Mouse (Mus musculus) fibroblast of lung, adult 2 months (primary cell): ENCODE data around the gene Anapc4.

Experiments used
- DNase-seq: peaks from one replicate; pipeline ENCODE4 v3.0.0-alpha.2; 2011; ENCODE audit warnings: low read depth

Gene Anapc4

GRCm38 (mm10) chr5:52868918-52869703 lies 35.3 kb downstream of the Anapc4 start:
- DNase-seq, result no peak

GRCm38 (mm10) chr5:52871461-52871860 lies 37.6 kb downstream of the Anapc4 start:
- DNase-seq, result no peak

DNA sequence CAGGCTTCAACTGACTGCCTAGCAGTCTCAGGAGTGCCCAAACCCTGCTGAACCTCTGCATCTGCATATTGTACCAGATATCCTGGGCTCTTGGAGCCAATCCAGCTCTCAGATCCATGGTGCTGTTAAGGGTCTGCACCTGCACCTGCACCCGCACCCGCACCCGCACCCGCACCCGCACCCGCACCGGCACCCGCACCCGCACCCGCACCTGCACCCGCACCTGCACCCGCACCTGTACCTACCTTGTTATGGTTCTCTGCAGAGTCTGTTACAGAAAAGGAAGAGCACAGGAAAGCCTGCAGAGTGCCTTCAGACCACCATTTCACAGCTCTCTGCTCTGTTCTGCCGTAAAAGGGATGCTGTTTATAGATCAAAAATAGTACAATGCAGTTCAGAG lies 38.2 kb downstream of the Anapc4 start:
- no peak for DNase-seq

GRCm38 (mm10) chr5:52878847-52879246 lies 45.0 kb downstream of the Anapc4 start:
- no peak for DNase-seq

- no peak for DNase-seq
These were observed 46.1 kb downstream of the Anapc4 start for GRCm38 (mm10) chr5:52879926-52880325.

GRCm38 (mm10) chr5:52882446-52882845 lies 48.6 kb downstream of the Anapc4 start:
- no peak for DNase-seq

DNA sequence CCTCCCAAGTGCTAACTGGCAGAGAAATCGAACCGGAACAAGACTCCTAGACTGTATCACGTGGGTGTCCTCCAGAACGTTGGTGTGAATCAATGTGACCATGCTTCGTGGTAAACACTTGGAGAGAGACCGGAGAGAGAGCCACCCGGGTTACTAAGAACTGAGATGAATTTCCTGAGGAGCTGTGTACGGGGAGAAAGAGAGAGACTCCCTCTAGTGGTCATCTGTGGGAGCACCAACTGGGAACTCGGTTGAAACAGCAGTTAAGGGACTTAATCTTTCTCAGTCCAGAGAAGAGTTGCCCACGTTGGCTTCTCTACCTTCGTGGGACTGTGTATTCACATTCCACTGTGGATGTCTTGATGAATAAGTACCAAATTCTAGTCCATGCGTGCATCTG lies 53.3 kb downstream of the Anapc4 start:
- no peak for DNase-seq

GRCm38 (mm10) chr5:52889919-52890318 lies 56.1 kb downstream of the Anapc4 start:
- DNase-seq, result no peak

- no peak for DNase-seq
These were observed 58.4 kb downstream of the Anapc4 start for GRCm38 (mm10) chr5:52891949-52892835.

DNA sequence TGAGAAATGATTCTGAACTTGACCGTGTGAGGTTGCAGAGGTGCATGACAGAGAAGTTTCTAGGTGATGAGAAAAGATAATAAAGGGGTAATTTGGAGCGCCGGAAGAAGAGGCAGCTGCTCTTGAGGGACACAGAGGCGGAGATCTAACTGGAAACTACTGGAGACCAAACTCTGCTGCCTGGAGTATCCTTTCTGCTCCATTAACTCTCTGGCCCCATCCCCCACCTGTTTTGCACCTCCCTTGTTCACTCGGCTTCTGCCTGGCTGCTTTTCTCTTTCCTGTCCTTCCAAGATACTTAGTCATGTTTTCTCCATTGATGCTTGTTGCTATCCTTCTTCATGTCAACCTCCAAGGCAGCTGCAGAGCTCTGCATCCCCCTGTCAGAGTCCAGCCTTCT lies 60.1 kb downstream of the Anapc4 start:
- DNase-seq, result no peak

DNA sequence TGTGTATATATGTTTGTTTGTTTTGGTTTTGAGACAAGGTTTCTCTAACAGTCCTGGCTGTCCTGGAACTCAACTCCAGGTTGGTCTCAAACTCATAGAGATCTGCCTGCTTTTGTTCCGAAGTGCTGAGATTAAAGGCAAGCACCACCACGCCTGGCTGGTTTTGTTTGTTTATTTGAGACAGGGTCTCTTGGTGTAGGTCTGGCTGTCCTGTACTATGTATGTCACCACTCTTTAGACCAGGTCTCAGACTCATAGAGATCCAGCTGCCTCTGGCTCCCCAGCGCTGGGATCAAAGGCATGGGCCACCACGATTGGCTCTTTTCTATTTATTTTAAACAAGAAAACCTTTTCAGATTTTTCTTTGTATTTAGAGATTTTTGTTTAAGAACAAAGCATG lies 70.4 kb downstream of the Anapc4 start:
- DNase-seq, result no peak

- DNase-seq, result no peak
These were observed 70.9 kb downstream of the Anapc4 start for GRCm38 (mm10) chr5:52904671-52905070.

DNA sequence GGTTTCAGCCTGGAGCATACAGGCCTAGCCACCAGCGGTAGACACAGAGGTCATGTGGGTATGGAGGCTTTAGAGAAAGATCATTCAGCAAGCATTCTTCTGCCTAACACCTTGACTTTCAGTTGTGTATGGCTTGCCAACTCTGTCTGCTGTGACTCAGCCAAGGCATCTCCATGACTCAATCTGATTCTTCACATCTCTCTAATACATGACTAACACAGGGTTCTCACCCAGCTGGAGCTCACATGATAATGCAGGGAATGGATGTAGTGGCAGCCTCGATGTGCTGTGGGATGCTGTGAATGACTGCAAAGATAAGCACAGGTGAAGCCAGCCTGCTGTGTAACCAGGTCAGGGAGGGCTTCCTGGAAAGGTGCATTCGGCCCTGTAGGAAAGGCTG lies 74.4 kb downstream of the Anapc4 start:
- peak; percentile 41 for DNase-seq

DNA sequence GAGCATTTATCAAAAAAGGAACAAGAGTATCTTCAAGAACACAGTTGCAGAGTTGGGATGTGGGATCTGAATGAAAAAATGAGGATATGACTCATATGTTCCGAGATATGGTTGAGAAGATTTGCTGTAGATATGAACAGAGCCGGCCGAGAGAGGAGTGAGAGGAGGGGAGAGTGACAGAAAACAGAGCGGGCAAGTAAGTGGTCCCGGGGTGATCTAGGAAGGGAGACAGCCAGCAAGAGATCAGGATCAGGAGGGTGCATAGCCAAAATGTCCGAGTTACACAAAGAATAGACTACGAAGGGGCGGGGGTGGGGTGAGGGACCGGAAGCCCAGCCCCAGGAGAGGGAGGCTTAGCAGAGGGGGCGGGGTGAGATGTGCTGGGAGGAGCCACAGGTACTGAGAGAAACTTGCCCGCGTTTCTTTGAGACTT lies 76.4 kb downstream of the Anapc4 start:
- DNase-seq, result no peak

DNA sequence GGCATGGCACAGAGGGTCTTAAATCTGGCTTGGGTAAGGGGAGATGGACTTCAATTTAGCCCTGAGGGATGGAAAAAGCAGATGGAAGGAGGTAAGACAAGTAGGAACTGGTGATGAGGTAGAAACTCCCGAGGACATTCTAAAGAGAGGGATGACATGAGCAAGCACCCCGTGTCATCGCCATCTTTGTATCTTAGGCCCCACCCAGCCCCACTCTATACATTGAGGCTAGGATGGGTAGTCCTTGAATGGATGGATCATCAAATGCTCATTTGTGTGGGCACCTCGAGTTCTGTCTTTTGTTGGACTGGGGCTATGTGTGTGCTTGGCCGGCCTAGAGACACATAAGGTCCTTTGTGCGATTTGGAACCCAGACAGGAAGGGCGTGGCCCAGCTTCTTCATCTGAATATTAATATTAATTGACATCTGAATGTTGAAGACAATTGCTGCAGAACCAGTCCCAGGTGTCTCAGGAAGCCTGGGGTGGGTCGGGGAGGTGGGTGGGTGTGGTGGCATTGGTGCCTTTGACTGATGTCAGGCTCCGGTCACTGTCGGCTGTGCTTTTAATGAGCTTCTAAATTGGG lies 77.6 kb downstream of the Anapc4 start:
- DNase-seq, result no peak

GRCm38 (mm10) chr5:52913711-52914110 lies 79.9 kb downstream of the Anapc4 start:
- peak; percentile 23 for DNase-seq

- no peak for DNase-seq
These were observed 82.4 kb downstream of the Anapc4 start for GRCm38 (mm10) chr5:52916186-52916585.
